Mouse (Mus musculus): Measurements from ENCODE around the gene Pik3ap1. TPM values are rescaled to one million over a fixed set of nuclear protein-coding genes. Genes with fewer than 3 reads are reported as not detected.

Gene Pik3ap1
- polyA plus RNA-seq, 1 experiment from 2014 or later = 2.6 TPM

GRCm38 (mm10) chr19:41384406-41384851 lies 473 bp downstream of the Pik3ap1 start:
- H3K27me3 ChIP-seq = peaks cover 27% of the 10 kb centered on the region
- WGBS = 8% methylated on average over 12 of the region's 12 CpGs
- peaks cover 11% of the 10 kb centered on the region for H3K4me1 ChIP-seq
- H3K27ac ChIP-seq = no peak overlapping the region
- no peaks in the 10 kb centered on the region for H3K36me3 ChIP-seq (replicated peaks)
- H3K4me3 ChIP-seq (replicated peaks) = peak overlapping the region; percentile 43
- peak overlapping the region; percentile 46; the same call in 1 of the 2 replicates for H3K9ac ChIP-seq
- ATAC-seq (ENCODE audit: low FRiP score) = no peak
- H3K4me2 ChIP-seq = peak overlapping the region; percentile 84
- no peaks in the 10 kb centered on the region for H3K9me3 ChIP-seq

- ATAC-seq (ENCODE audit: low FRiP score) = no peak
- 89% methylated on average over 3 of the region's 3 CpGs for WGBS
- H3K27me3 ChIP-seq = peaks cover 27% of the 10 kb centered on the region
Observed at GRCm38 (mm10) chr19:41382391-41382978, 2.4 kb downstream of the Pik3ap1 start.

GRCm38 (mm10) chr19:41381581-41382239 lies 3.2 kb downstream of the Pik3ap1 start:
- H3K27me3 ChIP-seq = peaks cover 25% of the 10 kb centered on the region
- H3K9me3 ChIP-seq = no peaks in the 10 kb centered on the region
- no peak overlapping the region for H3K27ac ChIP-seq
- H3K4me2 ChIP-seq = no peak overlapping the region
- no peaks in the 10 kb centered on the region for H3K36me3 ChIP-seq (replicated peaks)
- H3K9ac ChIP-seq = no peak overlapping the region
- WGBS = 75% methylated on average over 9 of the region's 9 CpGs
- no peak overlapping the region for H3K4me3 ChIP-seq (replicated peaks)
- no peak for ATAC-seq (ENCODE audit: low FRiP score)
- peaks cover 11% of the 10 kb centered on the region for H3K4me1 ChIP-seq

More at GRCm38 (mm10) chr19:41382391-41382978, 2.4 kb downstream of the Pik3ap1 start:
- Histone ChIP-seq H3K36me3 (replicated peaks) (no peaks in the 10 kb centered on the region), H3K27ac (no peak overlapping the region), H3K9ac (no peak overlapping the region), H3K4me1 (peaks cover 11% of the 10 kb centered on the region), H3K9me3 (no peaks in the 10 kb centered on the region), H3K4me3 (replicated peaks) (no peak overlapping the region), H3K4me2 (no peak overlapping the region)

GRCm38 (mm10) chr19:41379195-41379594 lies 5.7 kb downstream of the Pik3ap1 start:
- WGBS = 93% methylated on average over 3 of the region's 3 CpGs
- Histone ChIP-seq H3K4me1 (no peaks in the 10 kb centered on the region), H3K36me3 (replicated peaks) (no peaks in the 10 kb centered on the region), H3K4me3 (replicated peaks) (no peak overlapping the region), H3K27ac (no peak overlapping the region), H3K9me3 (no peaks in the 10 kb centered on the region), H3K27me3 (peaks cover 3% of the 10 kb centered on the region; the same call in 1 of the 2 replicates), H3K9ac (no peak overlapping the region), H3K4me2 (no peak overlapping the region)
- no peak for ATAC-seq (ENCODE audit: low FRiP score)

- H3K9ac ChIP-seq = no peak overlapping the region
- no peak overlapping the region for H3K27ac ChIP-seq
- H3K36me3 ChIP-seq (replicated peaks) = no peaks in the 10 kb centered on the region
- no peaks in the 10 kb centered on the region for H3K4me1 ChIP-seq
- WGBS = 89% methylated on average over 21 of the region's 21 CpGs
- H3K4me3 ChIP-seq (replicated peaks) = no peak overlapping the region
- no peaks in the 10 kb centered on the region for H3K9me3 ChIP-seq
- H3K4me2 ChIP-seq = no peak overlapping the region
- no peak for ATAC-seq (ENCODE audit: low FRiP score)
- H3K27me3 ChIP-seq = no peaks in the 10 kb centered on the region
Observed at GRCm38 (mm10) chr19:41375791-41376190, 9.1 kb downstream of the Pik3ap1 start.

GRCm38 (mm10) chr19:41375096-41375495 lies 9.8 kb downstream of the Pik3ap1 start:
- no peaks in the 10 kb centered on the region for H3K9me3 ChIP-seq
- H3K9ac ChIP-seq = no peak overlapping the region
- H3K4me2 ChIP-seq = no peak overlapping the region
- no peaks in the 10 kb centered on the region for H3K4me1 ChIP-seq
- 90% methylated on average over 1 of the region's 1 CpGs for WGBS
- ATAC-seq (ENCODE audit: low FRiP score) = no peak
- H3K36me3 ChIP-seq (replicated peaks) = no peaks in the 10 kb centered on the region
- no peak overlapping the region for H3K4me3 ChIP-seq (replicated peaks)
- no peak overlapping the region for H3K27ac ChIP-seq
- H3K27me3 ChIP-seq = no peaks in the 10 kb centered on the region

GRCm38 (mm10) chr19:41374658-41375057 lies 10.2 kb downstream of the Pik3ap1 start:
- no peaks in the 10 kb centered on the region for H3K4me1 ChIP-seq
- no peak overlapping the region for H3K9ac ChIP-seq
- no peak for ATAC-seq (ENCODE audit: low FRiP score)
- H3K27me3 ChIP-seq = no peaks in the 10 kb centered on the region
- H3K27ac ChIP-seq = no peak overlapping the region
- H3K9me3 ChIP-seq = no peaks in the 10 kb centered on the region
- WGBS = 94% methylated on average over 5 of the region's 5 CpGs
- H3K4me3 ChIP-seq (replicated peaks) = no peak overlapping the region
- no peaks in the 10 kb centered on the region for H3K36me3 ChIP-seq (replicated peaks)
- no peak overlapping the region for H3K4me2 ChIP-seq

- H3K9ac ChIP-seq = no peak overlapping the region
- WGBS = 92% methylated on average over 4 of the region's 4 CpGs
- ATAC-seq (ENCODE audit: low FRiP score) = no peak
Observed at GRCm38 (mm10) chr19:41372322-41372721, 12.6 kb downstream of the Pik3ap1 start.

GRCm38 (mm10) chr19:41371373-41371772 lies 13.5 kb downstream of the Pik3ap1 start:
- H3K4me1 ChIP-seq = no peaks in the 10 kb centered on the region
- H3K9ac ChIP-seq = no peak overlapping the region
- WGBS = 94% methylated on average over 4 of the region's 4 CpGs
- no peaks in the 10 kb centered on the region for H3K9me3 ChIP-seq
- no peaks in the 10 kb centered on the region for H3K27me3 ChIP-seq
- ATAC-seq (ENCODE audit: low FRiP score) = no peak
- H3K27ac ChIP-seq = no peak overlapping the region
- no peak overlapping the region for H3K4me3 ChIP-seq (replicated peaks)
- H3K4me2 ChIP-seq = no peak overlapping the region
- H3K36me3 ChIP-seq (replicated peaks) = no peaks in the 10 kb centered on the region

More at GRCm38 (mm10) chr19:41372322-41372721, 12.6 kb downstream of the Pik3ap1 start:
- Histone ChIP-seq H3K9me3 (no peaks in the 10 kb centered on the region), H3K4me3 (replicated peaks) (no peak overlapping the region), H3K36me3 (replicated peaks) (no peaks in the 10 kb centered on the region), H3K4me1 (no peaks in the 10 kb centered on the region), H3K4me2 (no peak overlapping the region), H3K27me3 (no peaks in the 10 kb centered on the region), H3K27ac (no peak overlapping the region)

GRCm38 (mm10) chr19:41369557-41370460 lies 15.1 kb downstream of the Pik3ap1 start:
- ATAC-seq (ENCODE audit: low FRiP score) = no peak

GRCm38 (mm10) chr19:41366854-41367517 lies 17.9 kb downstream of the Pik3ap1 start:
- Histone ChIP-seq H3K9me3 (no peaks in the 10 kb centered on the region), H3K9ac (no peak overlapping the region), H3K4me2 (no peak overlapping the region), H3K4me1 (no peaks in the 10 kb centered on the region), H3K36me3 (replicated peaks) (no peaks in the 10 kb centered on the region), H3K27ac (no peak overlapping the region), H3K27me3 (no peaks in the 10 kb centered on the region), H3K4me3 (replicated peaks) (no peak overlapping the region)
- no peak for ATAC-seq (ENCODE audit: low FRiP score)
- WGBS = 90% methylated on average over 9 of the region's 9 CpGs

More at GRCm38 (mm10) chr19:41369557-41370460, 15.1 kb downstream of the Pik3ap1 start:
- H3K27ac ChIP-seq = no peak overlapping the region
- H3K36me3 ChIP-seq (replicated peaks) = no peaks in the 10 kb centered on the region
- H3K9ac ChIP-seq = no peak overlapping the region
- no peaks in the 10 kb centered on the region for H3K27me3 ChIP-seq
- no peaks in the 10 kb centered on the region for H3K9me3 ChIP-seq
- no peak overlapping the region for H3K4me3 ChIP-seq (replicated peaks)
- H3K4me2 ChIP-seq = no peak overlapping the region
- 88% methylated on average over 11 of the region's 11 CpGs for WGBS
- H3K4me1 ChIP-seq = no peaks in the 10 kb centered on the region

Data from forebrain, embryonic 12.5 days (tissue).